Mouse (Mus musculus) left cerebral cortex, postnatal 4 days (tissue): ENCODE results near the gene Sorcs2. TPM values are rescaled to one million over a fixed set of nuclear protein-coding genes. Genes with fewer than 3 reads are reported as not detected.
"Not testable (repeated sequence)": the region's sequence is repeated elsewhere in the genome, so short reads cannot be mapped to it uniquely, and the experiment has no call there.

Experiments used
- DNase-seq: peaks from one replicate; pipeline ENCODE4 v3.0.0-alpha.2; 2022
- intact Hi-C: fragments of 180-260 bp; cut with DNase I; formaldehyde crosslinking; loops from one replicate; pipeline ENCODE4 v1.15.1; 2025
- total RNA-seq, 2 experiments: library from RNA; stranded (reverse); gene quantifications; 2 replicates each; pipeline ENCODE4 v1.2.3; 2021

Sorcs2 gene
- total RNA-seq, 2 experiments from 2014 or later: 33.9 to 35.4 TPM

DNA sequence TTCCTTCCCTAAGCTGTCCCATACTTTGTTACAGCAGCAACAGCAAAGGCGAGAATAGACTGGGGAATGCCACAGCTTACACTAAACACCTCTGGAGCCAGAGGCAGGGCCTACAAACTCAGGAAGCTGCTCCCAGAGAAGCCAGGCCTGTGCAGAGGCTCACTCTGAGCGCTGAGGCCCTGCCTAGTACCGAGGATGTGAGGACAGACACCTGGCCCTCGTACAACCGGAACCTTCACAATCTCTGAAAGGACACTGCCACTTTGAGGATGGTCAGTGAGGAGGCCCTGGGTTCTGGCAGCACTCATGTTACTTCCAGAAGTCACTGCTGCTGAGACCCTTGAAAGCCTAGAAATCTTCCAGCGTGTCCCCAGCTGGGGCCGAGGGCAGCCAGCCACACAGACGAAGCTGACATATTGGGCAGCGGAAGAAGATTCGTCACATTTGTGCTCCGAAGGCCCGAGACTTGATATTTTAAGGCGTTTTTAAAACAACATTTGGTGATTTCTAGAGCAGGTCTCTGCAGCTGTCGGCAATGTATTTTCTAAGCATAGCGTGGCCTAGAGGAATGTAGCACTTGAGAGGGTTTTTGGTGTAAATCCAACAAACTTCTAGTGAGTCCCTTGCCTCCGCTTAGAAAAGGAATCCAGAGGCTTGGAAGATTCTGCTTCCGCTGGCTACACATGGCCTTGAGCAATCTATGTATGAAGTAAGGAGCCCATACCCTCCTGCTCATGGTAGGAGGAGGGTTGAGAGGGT, 145.0 kb downstream of the Sorcs2 start:
- intact Hi-C loops: no loop called here
- no peak for DNase-seq

DNA sequence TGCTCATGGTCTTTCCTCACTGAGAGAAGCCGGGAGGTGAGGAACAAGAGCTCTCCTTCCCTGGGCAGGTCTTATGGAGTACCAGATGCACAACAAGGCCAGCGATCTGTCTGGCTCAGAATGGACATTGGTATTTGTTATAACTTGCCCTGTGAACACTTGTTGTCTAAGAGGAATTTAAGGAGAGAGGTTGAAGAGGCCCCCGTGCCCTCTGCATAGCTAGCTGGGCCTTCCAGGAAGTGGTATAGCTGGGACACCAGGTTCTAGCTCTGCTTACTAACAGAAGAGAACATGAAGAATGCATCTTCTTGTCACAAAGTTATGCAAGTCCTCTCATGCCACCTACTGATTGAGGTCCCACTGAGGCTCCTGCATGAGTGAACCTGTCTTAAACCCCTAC, 149.9 kb downstream of the Sorcs2 start:
- no peak for DNase-seq
- intact Hi-C loops: no loop called here

DNA sequence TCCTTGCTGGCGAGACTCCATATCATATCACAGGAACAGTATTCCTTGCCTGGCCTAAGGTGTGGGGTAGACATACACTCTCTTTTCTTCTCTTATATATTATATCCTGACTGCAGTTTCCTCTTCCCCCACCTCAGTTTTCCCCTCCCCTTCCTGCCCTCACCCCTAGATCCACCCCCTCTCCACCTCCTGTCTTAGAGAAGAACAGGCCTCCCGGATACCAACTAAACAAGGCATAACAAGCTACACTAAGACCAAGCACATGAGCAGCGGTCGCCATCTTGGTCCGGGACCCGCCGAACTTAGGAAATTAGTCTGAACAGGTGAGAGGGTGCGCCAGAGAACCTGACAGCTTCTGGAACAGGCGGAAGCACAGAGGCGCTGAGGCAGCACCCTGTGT, 160.4 kb downstream of the Sorcs2 start:
- intact Hi-C loops, DNase-seq: not testable (repeated sequence)

DNA sequence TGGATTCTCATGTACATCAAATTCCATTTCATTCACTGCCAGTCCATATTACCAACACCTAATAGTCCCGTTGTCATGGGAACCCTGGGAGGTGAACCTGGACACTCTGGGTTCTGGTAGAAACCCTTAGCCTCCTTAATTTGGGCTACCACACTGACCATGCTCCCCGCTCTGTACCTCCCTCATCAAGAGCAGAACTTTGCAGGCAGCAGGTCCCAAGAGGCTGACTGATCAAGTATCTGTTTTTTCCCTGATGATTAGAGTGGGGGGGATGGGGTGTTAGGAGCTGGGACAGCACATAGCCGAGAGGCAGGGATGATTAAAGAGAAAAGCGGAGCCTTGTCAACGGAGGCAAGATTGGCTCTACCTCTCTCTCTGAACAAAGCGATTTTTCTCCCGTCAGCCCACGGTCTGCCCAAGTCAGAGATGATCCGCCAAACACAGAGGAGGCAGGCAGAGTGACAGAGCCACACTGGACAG, 167.6 kb downstream of the Sorcs2 start:
- intact Hi-C loops: no loop called here
- DNase-seq: no peak

DNA sequence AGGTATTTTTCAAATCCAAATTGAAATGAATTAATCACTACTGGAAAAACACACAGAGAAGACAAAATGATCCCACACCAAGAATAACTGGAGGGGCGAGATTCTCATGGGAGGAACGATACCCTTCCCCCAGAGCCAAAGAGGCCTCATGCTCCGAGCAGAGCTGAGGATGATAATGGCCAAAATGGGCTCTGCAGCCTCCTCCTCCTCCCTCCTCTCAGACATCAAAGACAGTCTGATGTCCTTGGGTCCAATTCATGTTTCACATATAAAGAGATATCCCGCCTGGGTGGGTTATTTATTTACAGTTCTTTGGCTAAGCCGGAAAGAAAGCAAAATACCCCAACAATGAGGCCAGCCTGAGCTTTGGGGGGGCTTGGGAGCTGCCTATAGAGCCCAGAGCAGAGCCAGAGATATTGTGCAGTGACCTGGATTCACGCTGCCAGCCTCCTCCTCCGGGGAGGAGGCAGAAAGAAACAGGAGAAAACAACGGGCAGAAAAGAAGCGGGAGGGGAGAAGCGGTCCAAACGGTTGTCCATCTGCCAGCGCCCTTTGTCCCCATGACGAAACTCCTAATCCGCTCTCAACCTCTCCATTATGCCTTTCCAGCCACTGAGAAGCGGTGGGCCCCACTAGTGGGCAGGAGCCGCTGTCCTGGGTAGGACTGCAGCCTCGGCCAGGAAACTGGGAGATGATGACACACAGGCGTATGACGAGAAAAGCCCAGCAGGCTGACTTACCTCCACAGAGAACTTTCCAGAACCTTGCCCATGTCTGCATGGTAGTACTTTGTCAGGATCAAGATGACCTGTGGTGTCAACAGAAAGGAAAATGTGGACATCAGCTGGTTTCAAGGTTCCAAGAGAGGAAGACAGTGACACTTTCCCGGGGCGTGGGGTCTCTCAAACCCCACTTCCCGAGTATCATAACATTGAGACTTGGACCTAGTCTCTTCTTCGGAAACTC, 169.3 kb downstream of the Sorcs2 start:
- DNase-seq: peak; percentile 35
- intact Hi-C loops: loop anchor here (10.0 kb wide), 1 partner anchor 194 kb away; no protein-coding TSS in a partner anchor

DNA sequence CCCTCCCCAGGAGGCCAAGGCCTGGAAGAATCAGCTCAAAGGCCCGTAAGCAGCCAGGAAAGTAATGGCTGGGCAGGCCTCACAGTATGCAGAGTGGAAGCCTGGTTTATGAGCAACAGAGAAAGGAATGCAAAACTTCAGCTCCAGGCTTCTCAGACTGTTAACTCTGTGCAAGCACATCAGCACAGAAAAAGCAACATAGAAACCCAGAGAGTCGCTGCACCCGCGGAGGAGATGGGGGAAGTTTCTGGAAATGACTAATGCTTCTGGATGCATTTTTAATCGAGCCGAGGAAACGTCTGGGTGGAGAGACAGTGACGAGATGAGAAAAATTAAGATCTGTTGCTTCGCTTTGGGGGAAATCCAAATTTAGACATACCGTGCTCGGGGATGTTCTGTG, 171.6 kb downstream of the Sorcs2 start:
- intact Hi-C loops: loop anchor here (10.0 kb wide), 1 partner anchor 191 kb away; no protein-coding TSS in a partner anchor
- DNase-seq: no peak

DNA sequence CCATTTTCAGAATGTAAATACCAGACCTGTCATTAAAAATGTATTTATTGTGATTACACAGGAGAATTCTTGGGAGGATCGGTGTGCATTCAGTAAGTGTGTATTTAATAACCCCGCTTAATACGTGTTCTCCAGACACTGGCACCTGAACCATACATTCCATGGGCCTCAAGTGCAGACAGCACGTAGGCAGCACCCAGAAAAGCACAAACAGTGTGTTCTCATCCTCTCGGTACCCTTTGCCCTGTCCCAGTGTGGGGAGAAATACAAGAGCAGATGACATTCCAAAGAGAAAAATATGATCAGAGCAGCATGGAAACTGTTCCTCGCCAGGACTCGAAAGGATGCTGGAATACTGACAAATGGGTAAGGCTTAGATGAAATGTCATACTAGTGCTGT, 172.1 kb downstream of the Sorcs2 start:
- no peak for DNase-seq
- intact Hi-C loops: loop anchor here (10.0 kb wide), 1 partner anchor 191 kb away; no protein-coding TSS in a partner anchor

DNA sequence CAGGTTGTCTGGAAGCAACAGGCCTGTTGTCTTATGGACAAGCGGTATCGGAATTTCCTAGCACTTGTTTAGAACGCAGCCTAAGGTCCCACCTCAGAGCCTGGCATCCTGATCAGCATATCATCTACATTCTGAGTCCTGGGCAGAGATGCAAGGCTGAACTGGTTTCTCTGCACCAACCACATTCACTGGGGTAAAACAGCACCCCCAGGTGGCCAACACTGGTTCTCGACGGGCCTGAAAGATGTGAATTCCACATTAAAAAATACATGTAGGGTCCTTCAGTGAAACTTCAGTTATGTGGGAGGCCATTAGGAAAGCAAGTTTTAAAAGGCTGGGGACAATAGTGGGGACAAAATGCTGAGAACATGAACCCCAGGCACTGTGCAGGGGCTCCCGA, 174.2 kb downstream of the Sorcs2 start:
- intact Hi-C loops: loop anchor here (10.0 kb wide), 1 partner anchor 189 kb away; no protein-coding TSS in a partner anchor
- peak; percentile 77 for DNase-seq

DNA sequence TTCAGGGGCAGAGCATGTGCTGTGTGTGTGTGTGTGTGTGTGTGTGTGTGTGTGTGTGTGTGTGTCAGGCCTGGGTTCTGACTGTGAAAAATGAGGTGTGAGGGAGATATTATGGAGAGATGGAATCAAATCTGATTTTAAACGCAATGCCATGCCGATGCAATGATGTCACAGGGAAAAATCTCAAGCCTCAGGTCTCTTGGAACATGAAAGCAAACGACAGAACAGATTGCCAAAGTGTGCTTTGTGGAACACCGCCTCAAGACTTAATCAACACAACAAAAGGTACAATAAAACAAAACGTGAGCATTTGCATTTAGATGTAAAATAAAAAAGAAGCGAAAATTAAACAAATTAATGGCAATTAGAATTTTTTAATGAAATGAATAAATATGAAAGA, 177.3 kb downstream of the Sorcs2 start:
- DNase-seq: no peak
- intact Hi-C loops: loop anchor here (10.0 kb wide), 1 partner anchor 186 kb away; no protein-coding TSS in a partner anchor

DNA sequence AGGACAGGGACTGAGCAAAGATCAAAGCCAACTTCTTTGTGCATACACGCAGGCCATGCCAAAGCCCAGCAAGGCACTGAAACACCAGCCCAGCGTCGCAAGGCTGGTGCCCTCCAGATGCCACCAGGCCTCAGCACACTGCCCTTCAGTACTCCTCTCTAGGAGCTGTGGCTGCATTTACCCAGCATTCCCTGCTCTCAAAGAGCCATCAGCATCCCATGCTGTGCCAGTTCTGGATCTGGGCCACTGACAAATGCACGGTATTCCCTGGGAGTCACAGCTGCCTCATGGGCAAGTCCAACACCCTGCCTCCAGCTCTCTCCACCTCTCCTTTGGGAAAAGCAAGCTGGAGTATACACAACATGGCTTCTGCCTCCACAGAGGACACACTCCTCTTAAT, 177.8 kb downstream of the Sorcs2 start:
- DNase-seq: no peak
- intact Hi-C loops: loop anchor here (10.0 kb wide), 1 partner anchor 185 kb away; no protein-coding TSS in a partner anchor

DNA sequence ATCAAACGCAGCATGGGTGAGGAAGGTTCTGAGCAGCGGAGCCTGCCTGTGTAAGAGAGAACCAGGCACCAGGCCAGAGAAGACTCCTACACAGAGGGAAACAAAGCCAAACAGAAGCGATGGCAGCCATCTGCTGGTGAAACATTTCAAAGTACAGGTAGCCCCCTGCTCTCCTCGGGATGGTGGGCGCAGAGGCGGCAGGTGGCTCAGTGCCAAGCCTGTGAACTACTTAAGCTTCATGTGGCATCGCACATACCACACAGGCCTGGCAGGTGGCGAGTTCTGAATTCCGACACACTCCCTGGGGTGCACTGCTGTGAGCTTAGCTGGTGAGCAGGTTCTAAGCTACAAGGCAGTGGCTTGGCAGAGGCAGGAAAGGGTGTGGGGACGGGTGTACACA, 184.6 kb downstream of the Sorcs2 start:
- intact Hi-C loops: no loop called here
- DNase-seq: peak; percentile 58

DNA sequence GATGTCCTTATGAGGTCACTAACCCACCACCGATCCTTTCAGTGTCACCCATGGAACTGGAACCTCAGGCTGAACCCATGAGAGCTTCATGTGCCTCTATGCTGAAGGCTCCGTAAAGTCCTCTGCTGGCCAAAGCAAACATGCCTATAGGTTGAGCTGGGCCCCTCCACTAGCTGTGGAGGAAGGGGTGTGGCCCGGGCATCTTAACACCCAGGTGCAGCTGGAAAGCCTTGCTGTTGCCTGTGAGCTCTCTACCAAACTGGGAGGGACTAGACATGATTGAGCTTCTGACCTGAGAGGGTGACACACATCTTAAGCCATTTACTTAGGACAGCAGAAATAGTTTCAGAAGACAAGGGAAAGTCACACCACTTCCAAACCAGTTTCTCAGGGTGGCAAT, 189.1 kb downstream of the Sorcs2 start:
- no peak for DNase-seq
- intact Hi-C loops: no loop called here

DNA sequence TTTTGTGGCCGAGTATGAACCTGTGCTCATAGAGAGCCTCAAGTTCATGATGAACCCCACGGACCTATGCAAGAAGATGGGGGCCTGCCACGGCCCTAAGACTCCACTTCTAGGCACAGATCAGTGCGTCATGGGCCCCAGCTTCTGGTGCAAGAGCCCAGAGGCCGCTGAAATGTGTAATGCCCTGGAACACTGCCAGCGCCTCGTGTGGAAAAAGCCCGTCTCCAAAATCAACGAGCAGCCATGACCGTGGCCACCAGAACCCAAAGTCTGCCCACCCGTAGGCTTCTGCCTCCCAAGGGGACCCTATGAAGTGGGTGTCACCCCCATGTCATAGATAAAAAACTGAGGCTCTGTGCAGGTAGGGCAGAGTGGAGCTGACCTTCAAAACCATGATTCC, 192.5 kb downstream of the Sorcs2 start:
- DNase-seq: no peak
- intact Hi-C loops: no loop called here

DNA sequence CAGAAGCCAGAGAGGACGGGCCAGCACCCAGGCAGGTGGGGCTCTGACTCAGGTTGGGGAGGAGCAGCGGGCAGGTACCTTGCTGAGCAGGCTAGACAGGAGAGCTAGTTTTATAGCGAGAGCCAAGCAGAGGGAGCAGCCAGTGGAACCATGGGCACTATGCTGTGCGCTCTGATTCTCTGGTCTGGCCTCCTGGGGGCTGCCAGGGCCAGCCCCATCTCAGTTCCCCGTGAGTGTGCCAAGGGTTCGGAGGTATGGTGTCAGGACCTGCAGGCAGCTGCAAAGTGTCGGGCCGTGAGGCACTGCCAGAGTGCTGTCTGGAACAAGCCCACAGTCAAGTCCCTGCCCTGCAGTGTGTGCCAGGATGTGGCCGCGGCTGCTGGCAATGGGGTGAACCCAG, 194.0 kb downstream of the Sorcs2 start, which contains the start of gene Psapl1:
Gene Psapl1 (plus strand): TSS at position 106 of the 400 bp plus-strand sequence.
- intact Hi-C loops: no loop called here
- no peak for DNase-seq

DNA sequence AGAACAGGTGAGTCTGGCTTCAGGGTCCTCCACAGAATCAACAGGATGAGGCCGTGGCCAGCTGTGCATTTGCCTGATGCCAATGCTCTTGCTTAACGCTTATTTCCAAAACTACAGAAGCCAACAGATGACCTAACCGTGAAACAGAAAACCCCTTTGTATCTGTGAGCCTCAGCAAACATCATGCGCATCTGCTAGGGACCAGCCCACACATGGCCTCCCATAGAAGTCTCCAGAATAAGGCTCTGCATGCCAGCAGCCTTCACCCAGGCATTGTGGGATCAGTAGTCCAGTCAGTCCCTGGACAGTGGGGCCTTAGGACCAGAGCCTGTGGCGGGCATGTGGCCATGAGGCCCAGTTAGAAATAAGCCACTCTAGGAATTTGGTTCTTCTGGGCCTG, 194.5 kb downstream of the Sorcs2 start:
- intact Hi-C loops: no loop called here
- DNase-seq: no peak

DNA sequence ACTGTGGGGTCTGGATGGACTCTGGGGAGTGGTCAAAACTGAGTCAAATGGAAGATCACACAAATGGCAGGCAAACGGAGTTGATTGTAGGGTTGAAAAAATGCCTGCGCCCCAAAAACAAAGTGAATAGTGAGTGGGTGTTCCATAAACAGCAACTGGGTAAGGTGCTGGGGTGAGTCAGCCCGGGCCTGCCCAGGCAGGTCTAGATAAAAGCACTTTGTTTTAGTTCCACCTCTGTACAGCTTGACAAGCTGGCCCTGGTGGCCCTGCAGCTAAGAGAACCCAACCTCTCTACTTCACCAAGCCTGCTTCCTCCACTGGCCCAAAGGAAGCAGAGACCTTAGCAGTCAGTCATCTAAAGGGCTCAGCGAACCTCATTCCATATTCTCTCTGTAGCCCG, 195.2 kb downstream of the Sorcs2 start:
- intact Hi-C loops: no loop called here
- no peak for DNase-seq

DNA sequence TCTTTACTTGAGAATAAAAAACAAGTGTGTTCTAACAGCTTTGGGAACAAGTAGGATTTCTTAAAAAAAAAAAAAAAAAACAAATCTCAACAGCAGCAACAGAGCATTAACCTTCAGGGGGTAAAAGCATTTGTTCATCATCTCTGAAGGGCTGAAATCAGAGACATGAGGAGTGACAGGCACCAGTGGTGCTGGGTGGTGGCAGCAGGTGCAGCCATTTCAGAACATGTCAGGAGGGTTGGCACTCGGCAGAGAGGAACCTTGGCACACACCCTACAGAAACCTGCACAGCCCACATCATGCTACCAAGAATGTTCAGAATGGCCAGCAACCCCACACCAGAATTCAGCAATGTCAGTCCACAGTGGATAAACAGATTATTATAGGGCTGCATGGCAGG, 198.4 kb downstream of the Sorcs2 start:
- DNase-seq: no peak
- intact Hi-C loops: no loop called here

DNA sequence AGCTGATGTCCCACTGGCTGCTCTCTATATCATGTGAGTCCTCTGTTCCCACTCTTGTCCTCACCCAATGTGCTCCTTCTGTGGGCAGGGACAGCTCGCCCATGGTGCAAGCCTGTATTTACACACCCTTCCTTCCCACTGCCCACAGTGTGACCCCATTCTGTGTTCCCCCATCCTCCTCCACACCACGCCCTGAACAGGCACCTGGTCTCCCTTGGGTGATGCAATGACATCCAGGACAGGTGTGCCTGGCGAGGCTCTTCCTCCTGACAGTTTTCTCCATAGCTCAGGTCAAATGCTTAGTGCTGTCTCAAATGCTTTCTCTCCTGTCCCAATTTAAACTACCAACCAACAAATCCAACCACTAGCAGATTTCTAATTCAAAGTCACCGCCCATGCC, 202.5 kb downstream of the Sorcs2 start:
- DNase-seq: no peak
- intact Hi-C loops: no loop called here

DNA sequence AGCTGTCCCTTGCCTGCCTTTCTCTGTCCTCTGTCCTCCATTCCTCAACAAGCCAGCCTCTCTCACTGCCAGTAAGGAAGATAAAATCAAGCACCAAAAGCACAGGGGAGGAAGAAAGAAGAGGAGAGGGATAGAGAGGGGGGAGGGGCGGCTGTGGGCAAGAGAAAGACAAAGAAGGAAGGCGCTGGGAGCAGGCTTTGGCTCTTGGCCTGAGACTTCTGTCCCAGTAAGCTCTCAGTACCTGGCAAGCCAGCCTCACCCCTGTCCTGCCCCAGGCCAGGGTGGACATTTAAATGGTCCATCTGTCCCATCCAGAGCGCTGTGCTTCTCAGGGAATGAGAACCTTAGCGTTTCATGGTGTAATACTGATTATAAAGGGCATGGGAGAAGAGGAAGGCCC, 203.3 kb downstream of the Sorcs2 start:
- no peak for DNase-seq
- intact Hi-C loops: no loop called here

DNA sequence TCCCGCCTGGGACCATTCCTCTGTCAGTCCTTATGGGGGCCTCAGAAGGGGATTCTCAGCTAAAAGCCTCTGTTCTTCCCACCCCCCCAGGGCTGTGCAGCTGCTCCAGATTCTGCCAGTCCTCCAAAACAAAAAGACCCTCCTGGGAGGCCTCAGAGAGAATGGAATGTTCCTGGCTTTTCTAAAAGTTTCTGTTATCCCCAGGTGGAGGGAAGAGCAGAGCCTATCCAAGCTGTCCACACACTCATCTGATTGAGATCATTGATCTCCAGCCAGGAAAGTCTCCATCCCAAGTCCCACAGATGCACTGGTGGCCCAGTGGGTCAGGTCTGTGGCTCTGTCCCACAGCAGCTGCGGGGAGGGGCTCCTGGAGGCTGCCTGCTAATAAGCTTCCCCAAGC, 205.3 kb downstream of the Sorcs2 start:
- no peak for DNase-seq
- intact Hi-C loops: no loop called here

DNA sequence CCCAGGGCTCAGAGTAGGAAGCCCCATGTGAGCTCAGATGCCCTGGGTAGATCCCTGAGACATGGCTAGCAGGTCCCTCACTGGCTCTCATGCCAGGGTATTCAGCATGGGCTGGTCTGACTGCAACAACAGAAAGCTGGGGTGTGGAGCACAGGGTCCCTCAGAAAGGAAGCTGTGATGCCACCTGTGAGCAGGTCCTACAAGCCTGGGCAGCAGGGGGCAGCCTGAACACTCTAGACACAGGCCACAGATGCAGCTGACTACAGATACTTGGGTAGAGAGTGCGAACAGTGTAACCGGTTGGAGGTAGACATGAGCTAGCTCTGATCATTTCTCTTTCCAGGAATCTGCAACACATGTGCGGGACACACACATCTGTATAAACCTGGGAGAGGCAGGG, 206.1 kb downstream of the Sorcs2 start:
- DNase-seq: no peak
- intact Hi-C loops: no loop called here
